Mouse (Mus musculus): ENCODE data around the gene Slc37a4. TPM values are rescaled to one million over a fixed set of nuclear protein-coding genes. Genes with fewer than 3 reads are reported as not detected.
"Not testable (repeated sequence)": the region's sequence is repeated elsewhere in the genome, so short reads cannot be mapped to it uniquely, and the experiment has no call there.

The Slc37a4 gene
- total RNA-seq, 4 experiments from 2014 or later = 30.5 to 34.1 (median 31.8) TPM

DNA sequence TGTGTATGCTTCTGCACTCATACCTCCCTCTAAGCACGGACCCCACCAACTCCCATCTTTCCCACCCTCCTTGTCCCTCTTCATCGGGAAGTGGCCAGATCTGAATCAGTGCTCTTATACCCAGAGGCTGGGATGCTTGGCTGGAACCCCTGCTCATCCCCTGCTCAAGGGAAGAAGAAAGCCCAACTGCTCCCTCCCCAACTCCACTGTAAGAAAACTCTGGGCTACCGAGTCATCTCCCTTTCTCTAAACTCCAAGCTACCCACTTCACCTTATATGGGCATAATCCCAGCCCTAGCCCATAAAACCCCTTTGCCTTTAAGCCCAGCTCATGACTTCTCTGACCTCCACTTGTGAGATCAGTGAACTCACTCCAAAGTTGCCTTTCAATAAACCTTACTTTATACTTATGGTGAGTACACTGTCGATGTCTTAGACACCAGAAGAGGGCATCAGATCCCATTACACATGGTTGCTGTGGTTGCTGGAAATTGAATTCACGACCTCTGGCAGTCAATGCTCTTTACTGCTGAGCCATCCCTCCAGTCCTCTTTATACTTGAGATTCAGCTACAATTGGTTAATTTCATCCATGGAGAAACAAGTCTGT is 36.0 kb downstream of the Slc37a4 start:
- no peak for DNase-seq (ENCODE audit: low spot score in 2 of 2)

DNA sequence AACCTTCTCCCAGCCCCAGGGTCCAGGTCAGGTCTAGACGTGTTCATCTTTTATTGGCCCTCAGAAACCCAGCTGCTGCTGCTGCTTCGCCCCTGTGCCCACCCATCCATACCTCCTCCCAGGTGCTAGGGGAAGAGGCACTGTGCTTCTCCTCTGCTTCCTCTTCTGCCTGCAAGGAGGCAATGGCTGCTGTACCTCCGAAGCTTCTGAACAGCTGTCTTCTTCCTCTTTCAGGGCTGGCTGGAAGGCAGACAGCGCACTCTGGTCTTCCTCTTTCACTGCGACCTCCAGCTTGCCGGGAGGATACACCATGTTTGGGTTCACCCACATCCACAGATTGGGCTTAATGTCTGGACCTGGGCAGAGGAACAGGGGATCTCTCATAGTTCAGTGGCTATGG is 39.1 kb downstream of the Slc37a4 start:
- no peak for DNase-seq (ENCODE audit: low spot score in 2 of 2)

DNA sequence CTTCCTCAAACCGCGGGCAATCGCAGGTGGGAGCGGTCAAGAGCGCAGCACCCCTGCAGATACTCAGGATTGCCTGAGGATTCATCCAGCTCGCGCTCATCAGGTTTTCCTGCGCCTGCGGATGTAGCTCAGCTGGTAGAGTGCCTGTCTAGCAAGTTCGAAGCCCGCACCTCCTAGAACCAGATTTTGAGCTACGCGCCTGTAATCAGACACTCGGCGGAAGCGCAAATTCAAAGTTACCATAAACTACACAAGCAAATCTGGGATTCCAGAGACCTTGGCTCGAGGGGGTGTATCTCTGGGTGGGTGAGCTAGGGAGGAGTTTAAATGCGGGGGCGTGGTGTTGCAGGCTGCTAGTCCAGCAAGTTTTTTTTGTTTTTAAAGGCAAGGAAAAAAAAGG is 44.3 kb downstream of the Slc37a4 start, which contains the start of gene Foxr1:
TSS of gene Foxr1 (minus strand) at position 176 of the 400 bp plus-strand sequence.
- DNase-seq (ENCODE audit: low spot score in 2 of 2) = no peak

DNA sequence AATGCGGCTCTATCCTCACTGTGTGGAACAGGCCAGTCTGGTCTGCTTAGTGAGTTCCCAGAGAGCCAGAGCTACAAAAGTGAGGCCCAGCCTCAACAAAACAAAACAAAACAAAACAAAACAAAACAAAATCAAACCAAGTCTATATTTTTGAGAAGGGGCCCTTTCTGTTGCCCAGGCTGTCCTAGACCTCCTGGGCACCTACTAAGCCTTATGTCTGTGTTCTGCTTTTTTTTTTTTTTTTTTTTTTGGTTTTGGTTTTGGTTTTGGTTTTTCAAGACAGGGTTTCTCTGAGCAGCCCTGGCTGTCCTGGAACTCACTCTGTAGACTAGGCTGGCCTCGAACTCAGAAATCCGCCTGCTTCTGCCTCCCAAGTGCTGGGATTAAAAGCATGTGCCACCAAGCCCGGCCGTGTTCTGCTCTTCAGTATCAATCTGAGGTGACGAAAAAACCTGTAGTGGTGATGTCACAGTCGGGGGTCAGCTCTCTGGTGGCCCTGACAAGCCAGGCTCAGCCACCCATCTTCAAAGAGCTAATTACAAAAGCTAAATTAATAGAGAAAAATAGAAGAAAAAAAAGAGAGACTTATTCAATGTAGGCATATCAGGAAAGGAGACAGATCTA is 47.9 kb downstream of the Slc37a4 start:
- DNase-seq (ENCODE audit: low spot score in 2 of 2) = not testable (repeated sequence)

DNA sequence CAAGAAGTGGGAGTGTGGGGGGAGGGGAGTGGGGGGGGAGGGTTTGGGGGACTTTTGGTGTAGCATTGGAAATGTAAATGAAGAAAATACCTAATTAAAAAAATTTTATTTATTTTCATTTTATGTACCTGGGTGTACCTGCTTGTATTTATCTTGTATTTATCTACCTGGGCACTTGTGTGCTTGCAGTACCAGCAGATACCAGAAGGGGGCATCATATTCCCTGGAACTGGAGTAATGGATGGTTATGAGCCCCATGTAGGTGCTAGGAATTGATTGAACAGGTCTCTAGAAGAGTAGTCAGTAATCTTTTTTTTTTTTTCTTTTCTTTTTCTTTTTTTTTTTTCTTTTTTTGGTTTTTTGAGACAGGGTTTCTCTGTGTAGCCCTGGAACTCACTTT is 53.7 kb downstream of the Slc37a4 start:
- DNase-seq (ENCODE audit: low spot score in 2 of 2) = no peak

Small RNA genes within 50 kb of the gene (microRNA-seq; reads per million reads assigned to microRNA genes)
- gene Mir7085 = 0.21 to 0.66 reads per million in 2 experiments

Other genes starting within 250 kb of the Slc37a4 start
- gene Cbl, start 162.8 kb upstream of the Slc37a4 start, total RNA-seq (2022) = 10 to 100 TPM; 48.8 to 55.0 (median 52.5) TPM
- gene Ccdc153, start 156.2 kb upstream of the Slc37a4 start, total RNA-seq (2022) = 1 to 10 TPM; 1.6 to 3.9 (median 3.4) TPM
- under 1 TPM; 0.38 to 0.76 (median 0.67) TPM for gene Pdzd3, start 145.4 kb upstream of the Slc37a4 start, total RNA-seq (2022)
- 10 to 100 TPM; 10.6 to 13.8 (median 11.8) TPM for gene Nlrx1, start 128.3 kb upstream of the Slc37a4 start, total RNA-seq (2022)
- gene Abcg4, start 108.2 kb upstream of the Slc37a4 start, total RNA-seq (2022) = 10 to 100 TPM; 57.0 to 65.5 (median 58.8) TPM
- gene Hinfp, start 91.2 kb upstream of the Slc37a4 start, total RNA-seq (2022) = 10 to 100 TPM; 30.2 to 34.9 (median 33.3) TPM
- gene C2cd2l, start 76.6 kb upstream of the Slc37a4 start, total RNA-seq (2022) = 100 to 1,000 TPM; 201 to 282 (median 245) TPM
- gene Dpagt1, start 70.8 kb upstream of the Slc37a4 start, total RNA-seq (2022) = 10 to 100 TPM; 15.2 to 16.9 (median 16.5) TPM
- gene H2afx, start 62.2 kb upstream of the Slc37a4 start, total RNA-seq (2022) = 10 to 100 TPM; 45.6 to 48.7 (median 47.8) TPM
- gene Hmbs, start 52.6 kb upstream of the Slc37a4 start, total RNA-seq (2022) = 10 to 100 TPM; 19.4 to 21.5 (median 20.4) TPM
- 10 to 100 TPM; 61.9 to 66.7 (median 63.5) TPM for gene Vps11, start 35.2 kb upstream of the Slc37a4 start, total RNA-seq (2022)
- 100 to 1,000 TPM; 106 to 115 (median 112) TPM for gene Hyou1, start 17.4 kb upstream of the Slc37a4 start, total RNA-seq (2022)
- gene Rps25, start 10.3 kb downstream of the Slc37a4 start, total RNA-seq (2022) = 100 to 1,000 TPM; 768 to 851 (median 802) TPM
- 10 to 100 TPM; 67.4 to 74.5 (median 72.5) TPM for gene Trappc4, start 10.7 kb downstream of the Slc37a4 start, total RNA-seq (2022)
- gene Ccdc84, start 21.7 kb downstream of the Slc37a4 start, total RNA-seq (2022) = 10 to 100 TPM; 17.6 to 25.7 (median 18.8) TPM
- not detected for gene Foxr1, start 44.3 kb downstream of the Slc37a4 start, total RNA-seq (2022)
- not detected for gene Upk2, start 58.1 kb downstream of the Slc37a4 start, total RNA-seq (2022)
- 10 to 100 TPM; 60.4 to 67.8 (median 61.9) TPM for gene Bcl9l, start 86.0 kb downstream of the Slc37a4 start, total RNA-seq (2022)
- gene Cxcr5, start 165.0 kb downstream of the Slc37a4 start, total RNA-seq (2022) = not detected
- gene Ddx6, start 208.0 kb downstream of the Slc37a4 start, total RNA-seq (2022) = 100 to 1,000 TPM; 137 to 157 (median 145) TPM